10 mouse cellular contexts compared by ENCODE assay signal in genomic region chr10:19779092-19779491, GRCm38 (mm10).
DNase-seq lines count a peak whose midpoint lies in the region; ATAC-seq lines count a peak whose summit lies in the region.
"Had no signal": no experiment of that assay in that cellular context is flagged by ENCODE, and none has a peak within 500 bp of the region (broad histone marks: within the 10 kb centered on the region; RNA-seq: fewer than 3 reads in every experiment).

No protein-coding gene starts in this region.

- peak overlapping the region; percentile 15; the same call in 1 of the 2 replicates for H3K4me3 ChIP-seq in heart, embryonic 13.5 days
- H3K4me3 ChIP-seq in intestine, embryonic 16.5 days (ENCODE audit: low read length): no peak overlapping the region
- H3K4me3 ChIP-seq: kidney, embryonic 15.5 days; liver, embryonic 13.5 days had no signal

- peak overlapping the region; percentile 53 for H3K4me2 ChIP-seq in heart, embryonic 13.5 days
- H3K4me2 ChIP-seq in intestine, embryonic 16.5 days (ENCODE audit: low read depth, low read length): no peak overlapping the region
- H3K4me2 ChIP-seq: kidney, embryonic 15.5 days; liver, embryonic 13.5 days had no signal

- H3K9me3 ChIP-seq in heart, embryonic 13.5 days: no peaks in the 10 kb centered on the region
- no peaks in the 10 kb centered on the region for H3K9me3 ChIP-seq in intestine, embryonic 16.5 days (ENCODE audit: control insufficient read depth, low read length)
- H3K9me3 ChIP-seq: kidney, embryonic 15.5 days; liver, embryonic 13.5 days had no signal

- H3K27ac ChIP-seq in heart, embryonic 13.5 days (replicated peaks): no peak overlapping the region
- H3K27ac ChIP-seq in intestine, embryonic 16.5 days (ENCODE audit: low read length): no peak overlapping the region
- H3K27ac ChIP-seq: kidney, embryonic 15.5 days; liver, embryonic 13.5 days had no signal

- DNase-seq in heart, adult 9 months (ENCODE audit: low spot score in 2 of 2): no peak
- peak; percentile 63 for DNase-seq in right cerebral cortex, adult 18-20 months
- no peak for DNase-seq in right cerebral cortex, postnatal 4 days
- peak; percentile 9 to 27 for DNase-seq in left cerebral cortex, adult 18-20 months (ENCODE audit: low spot score in 2 of 2)
- DNase-seq in spleen, postnatal 10 days (ENCODE audit: low spot score in 2 of 2): no peak
- DNase-seq in urinary bladder, adult 18-20 months (ENCODE audit: low spot score in 2 of 2): no peak
- DNase-seq: liver, embryonic 13.5 days had no signal

- peaks cover 10% of the 10 kb centered on the region; the same call in 1 of the 2 replicates for H3K4me1 ChIP-seq in heart, embryonic 13.5 days
- H3K4me1 ChIP-seq in intestine, embryonic 16.5 days (ENCODE audit: control insufficient read depth, insufficient read depth, low read length): no peaks in the 10 kb centered on the region
- H3K4me1 ChIP-seq: kidney, embryonic 15.5 days; liver, embryonic 13.5 days had no signal

- no peak for ATAC-seq in heart, embryonic 13.5 days (ENCODE audit: extremely low read depth, insufficient number of reproducible peaks, low FRiP score, low TSS enrichment)
- ATAC-seq in intestine, embryonic 16.5 days: no peak

- no peaks in the 10 kb centered on the region for H3K27me3 ChIP-seq in heart, embryonic 13.5 days (replicated peaks)
- H3K27me3 ChIP-seq in intestine, embryonic 16.5 days (replicated peaks; ENCODE audit: control insufficient read depth, insufficient read depth, low read length): no peaks in the 10 kb centered on the region
- H3K27me3 ChIP-seq: kidney, embryonic 15.5 days; liver, embryonic 13.5 days had no signal

- H3K36me3 ChIP-seq in heart, embryonic 13.5 days: no peaks in the 10 kb centered on the region
- H3K36me3 ChIP-seq in intestine, embryonic 16.5 days (ENCODE audit: control insufficient read depth, insufficient read depth, low read length): no peaks in the 10 kb centered on the region
- H3K36me3 ChIP-seq: kidney, embryonic 15.5 days; liver, embryonic 13.5 days had no signal

- H3K9ac ChIP-seq in heart, embryonic 13.5 days: no peak overlapping the region
- no peak overlapping the region for H3K9ac ChIP-seq in intestine, embryonic 16.5 days (ENCODE audit: low read depth, low read length)
- H3K9ac ChIP-seq: kidney, embryonic 15.5 days; liver, embryonic 13.5 days had no signal

- WGBS in heart, embryonic 13.5 days: 50% methylated on average over 12 of the region's 12 CpGs
- WGBS in intestine, embryonic 16.5 days: 68% methylated on average over 12 of the region's 12 CpGs

Comparison
In these comparisons a context has a peak if more than half of its experiments do, and no peak if none do; other contexts are left out.
1. DNase-seq: peak in right cerebral cortex, adult 18-20 months (single experiment) and left cerebral cortex, adult 18-20 months (2 of 2); none in heart, adult 9 months (0 of 2), right cerebral cortex, postnatal 4 days (single experiment), spleen, postnatal 10 days (0 of 2) and urinary bladder, adult 18-20 months (0 of 2).